Mouse (Mus musculus) intestine, embryonic 16.5 days (tissue): ENCODE data around the gene Olfr782. TPM values are rescaled to one million over a fixed set of nuclear protein-coding genes. Genes with fewer than 3 reads are reported as not detected.

Experiments used
- ATAC-seq: fragments of 200-750 bp; cut with Nextera tagmentation; 2 replicates; pipeline ENCODE4 v1.8.0; 2017; ENCODE audit warnings: moderate TSS enrichment, moderate library complexity
- H3K27ac ChIP-seq: fragments of 300-500 bp; sonication (generic); 2 replicates; pipeline ENCODE4 v1.5.1; 2014; ENCODE audit warnings: mild to moderate bottlenecking, low read length
- H3K27me3 ChIP-seq: fragments of 300-500 bp; sonication (generic); replicated peaks from 2 replicates; pipeline ENCODE4 v1.6.1; 2014; ENCODE audit warnings: low read length, control low read depth, mixed read lengths; ENCODE audit not compliant: control insufficient read depth, insufficient read depth
- H3K36me3 ChIP-seq: fragments of 300-500 bp; sonication (generic); 2 replicates; pipeline ENCODE4 v1.6.1; 2014; ENCODE audit warnings: low read length, control low read depth; ENCODE audit not compliant: control insufficient read depth, insufficient read depth
- H3K4me1 ChIP-seq: fragments of 300-500 bp; sonication (generic); 2 replicates; pipeline ENCODE4 v1.6.1; 2014; ENCODE audit warnings: low read length, control low read depth, mixed read lengths; ENCODE audit not compliant: control insufficient read depth, insufficient read depth
- H3K4me2 ChIP-seq: fragments of 300-500 bp; sonication (generic); 2 replicates; pipeline ENCODE4 v1.6.1; 2014; ENCODE audit warnings: low read depth, low read length, control low read depth
- H3K4me3 ChIP-seq: fragments of 300-500 bp; sonication (generic); 2 replicates; pipeline ENCODE4 v1.5.1; 2014; ENCODE audit warnings: mild to moderate bottlenecking, low read length
- H3K9ac ChIP-seq: fragments of 300-500 bp; sonication (generic); 2 replicates; pipeline ENCODE4 v1.6.1; 2014; ENCODE audit warnings: low read depth, low read length
- H3K9me3 ChIP-seq: fragments of 300-500 bp; sonication (generic); 2 replicates; pipeline ENCODE4 v1.6.1; 2016; ENCODE audit warnings: low read length, control low read depth; ENCODE audit not compliant: control insufficient read depth
- WGBS: fragments of 180-500 bp; shearing (Covaris S2); extraction: QIAGEN DNeasy Blood & Tissue Kit; methylation state at CpG from one replicate; pipeline ENCODE4 v1.1.7; 2014; 5-methylcytosine and 5-hydroxymethylcytosine counted together
- polyA plus RNA-seq: library from polyadenylated mRNA; unstranded; fragments of >200 nt; fragmentation: Nextera tagmentation; extraction: Ambion mirVana; gene quantifications from 2 replicates; pipeline ENCODE4 v1.2.1, GENCODE M21; 2015

Gene Olfr782
- polyA plus RNA-seq, 1 experiment from 2014 or later = not detected

DNA sequence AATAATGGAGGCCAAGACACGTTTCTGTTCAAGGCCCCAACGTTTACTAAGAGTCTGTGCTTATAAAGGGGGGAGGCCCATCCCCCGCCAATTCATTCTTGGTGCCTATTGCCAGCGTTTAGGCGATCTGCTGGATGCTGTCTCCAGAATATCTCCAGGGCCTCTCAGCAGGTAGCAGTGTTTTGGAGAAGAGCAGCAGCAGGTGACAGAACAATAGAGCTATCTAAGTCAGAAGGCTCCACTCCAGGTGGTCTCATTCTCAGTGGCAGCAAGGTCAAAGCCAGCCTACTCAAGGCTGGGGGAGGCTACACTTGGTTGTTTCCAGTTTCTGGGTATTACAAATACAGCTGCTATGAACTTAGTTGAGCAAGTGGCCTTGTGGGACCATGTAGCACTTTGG lies 52.2 kb downstream of the Olfr782 start:
- Histone ChIP-seq H3K4me2 (no peak overlapping the region), H3K36me3 (no peaks in the 10 kb centered on the region), H3K27me3 (no peaks in the 10 kb centered on the region), H3K4me3 (no peak overlapping the region), H3K4me1 (no peaks in the 10 kb centered on the region), H3K27ac (no peak overlapping the region), H3K9me3 (no peaks in the 10 kb centered on the region), H3K9ac (no peak overlapping the region)
- ATAC-seq = no peak
- 51% methylated on average over 5 of the region's 5 CpGs for WGBS

Other genes with a start within 250 kb of the Olfr782 start
- gene Olfr768, start 249.5 kb upstream of the Olfr782 start, polyA plus RNA-seq = not detected in 2 replicates
- not detected in 2 replicates for gene Olfr769, start 231.0 kb upstream of the Olfr782 start, polyA plus RNA-seq
- gene Olfr770, start 209.9 kb upstream of the Olfr782 start, polyA plus RNA-seq = not detected in 2 replicates
- not detected in 2 replicates for gene Olfr771, start 184.1 kb upstream of the Olfr782 start, polyA plus RNA-seq
- not detected in 2 replicates for gene Olfr772, start 170.9 kb upstream of the Olfr782 start, polyA plus RNA-seq
- gene Olfr773, start 161.4 kb upstream of the Olfr782 start, polyA plus RNA-seq = not detected in 2 replicates
- gene Olfr774, start 112.6 kb upstream of the Olfr782 start, polyA plus RNA-seq = not detected in 2 replicates
- not detected in 2 replicates for gene Olfr775, start 100.4 kb upstream of the Olfr782 start, polyA plus RNA-seq
- gene Olfr776, start 89.7 kb upstream of the Olfr782 start, polyA plus RNA-seq = not detected in 2 replicates
- gene Olfr777, start 77.4 kb upstream of the Olfr782 start, polyA plus RNA-seq = not detected in 2 replicates
- not detected in 2 replicates for gene Olfr780, start 30.7 kb upstream of the Olfr782 start, polyA plus RNA-seq
- gene Olfr781, start 20.0 kb upstream of the Olfr782 start, polyA plus RNA-seq = not detected in 2 replicates
- gene Olfr784, start 35.2 kb downstream of the Olfr782 start, polyA plus RNA-seq = 0.06 TPM in 1 of 2 replicates, not detected in the other
- not detected in 2 replicates for gene Olfr785, start 56.6 kb downstream of the Olfr782 start, polyA plus RNA-seq
- gene Olfr786, start 78.5 kb downstream of the Olfr782 start, polyA plus RNA-seq = not detected in 2 replicates
- not detected in 2 replicates for gene Olfr787, start 113.0 kb downstream of the Olfr782 start, polyA plus RNA-seq
- not detected in 2 replicates for gene Olfr788, start 122.1 kb downstream of the Olfr782 start, polyA plus RNA-seq
- gene Olfr789, start 135.9 kb downstream of the Olfr782 start, polyA plus RNA-seq = not detected in 2 replicates
- not detected in 2 replicates for gene Olfr790, start 149.6 kb downstream of the Olfr782 start, polyA plus RNA-seq
- gene Olfr791, start 172.9 kb downstream of the Olfr782 start, polyA plus RNA-seq = not detected in 2 replicates
- not detected in 2 replicates for gene Olfr792, start 190.3 kb downstream of the Olfr782 start, polyA plus RNA-seq
- gene Olfr794, start 218.8 kb downstream of the Olfr782 start, polyA plus RNA-seq = not detected in 2 replicates